Mouse (Mus musculus) heart, embryonic 15.5 days (tissue): ENCODE data around the gene Olfr324. TPM values are rescaled to one million over a fixed set of nuclear protein-coding genes. Genes with fewer than 3 reads are reported as not detected.

Experiments used
- ATAC-seq: fragments of 200-750 bp; cut with Nextera tagmentation; replicated peaks from 2 replicates; pipeline ENCODE4 v1.8.0; 2017; ENCODE audit warnings: low read depth, moderate TSS enrichment; ENCODE audit not compliant: insufficient number of reproducible peaks, insufficient read depth, low FRiP score
- H3K27ac ChIP-seq: fragments of 300-500 bp; sonication (generic); 2 replicates; pipeline ENCODE4 v1.5.1; 2015; ENCODE audit warnings: mild to moderate bottlenecking, inconsistent platforms
- H3K27me3 ChIP-seq: fragments of 300-500 bp; sonication (generic); 2 replicates; pipeline ENCODE4 v1.6.1; 2015; ENCODE audit warnings: inconsistent platforms
- H3K36me3 ChIP-seq: fragments of 300-500 bp; sonication (generic); 2 replicates; pipeline ENCODE4 v1.6.1; 2015; ENCODE audit warnings: mild to moderate bottlenecking, inconsistent platforms
- H3K4me1 ChIP-seq: fragments of 300-500 bp; sonication (generic); replicated peaks from 2 replicates; pipeline ENCODE4 v1.6.1; 2015; ENCODE audit warnings: inconsistent platforms
- H3K4me2 ChIP-seq: fragments of 300-500 bp; sonication (generic); 2 replicates; pipeline ENCODE4 v1.6.1; 2015; ENCODE audit warnings: inconsistent platforms, mild to moderate bottlenecking, moderate library complexity
- H3K4me3 ChIP-seq: fragments of 300-500 bp; sonication (generic); 2 replicates; pipeline ENCODE4 v1.5.1; 2015; ENCODE audit warnings: mild to moderate bottlenecking, inconsistent platforms
- H3K9ac ChIP-seq: fragments of 300-500 bp; sonication (generic); 2 replicates; pipeline ENCODE4 v1.6.1; 2015; ENCODE audit warnings: mild to moderate bottlenecking, inconsistent platforms
- H3K9me3 ChIP-seq: fragments of 300-500 bp; sonication (generic); replicated peaks from 2 replicates; pipeline ENCODE4 v1.6.1; 2016; ENCODE audit warnings: inconsistent platforms
- WGBS: fragments of 180-500 bp; shearing (Covaris S2); methylation state at CpG from one replicate; pipeline ENCODE4 v1.1.7; 2015; ENCODE audit warnings: mixed read lengths; 5-methylcytosine and 5-hydroxymethylcytosine counted together
- polyA plus RNA-seq: library from polyadenylated mRNA; unstranded; fragments of >200 nt; fragmentation: Nextera tagmentation; extraction: Ambion mirVana; gene quantifications from 2 replicates; pipeline ENCODE4 v1.2.1, GENCODE M21; 2015

The Olfr324 gene
- polyA plus RNA-seq, result not detected in 2 replicates

GRCm38 (mm10) chr11:58594814-58595213 lies at the start of gene Olfr324:
Gene Olfr324, plus strand, starts transcription at chr11:58595114.
- Histone ChIP-seq H3K27ac (no peak within 1 kb of the TSS), H3K36me3 (no peaks in the 10 kb centered on the region), H3K4me1 (no peaks in the 10 kb centered on the region), H3K4me3 (no peak within 1 kb of the TSS), H3K9ac (no peak within 1 kb of the TSS), H3K9me3 (no peaks in the 10 kb centered on the region), H3K4me2 (no peak within 1 kb of the TSS), H3K27me3 (peaks cover 3% of the 10 kb centered on the region; the same call in 1 of the 2 replicates)
- no peak for ATAC-seq
- WGBS, result 74% methylated on average over 6 of the region's 6 CpGs

GRCm38 (mm10) chr11:58546322-58546721 lies 48.6 kb upstream of the Olfr324 start, which contains the start of gene Olfr329-ps:
Gene Olfr329-ps, minus strand, starts transcription at chr11:58546422.
- no peaks in the 10 kb centered on the region for H3K4me1 ChIP-seq
- 71% methylated on average over 5 of the region's 5 CpGs for WGBS
- H3K4me2 ChIP-seq, result no peak within 1 kb of the TSS
- no peaks in the 10 kb centered on the region for H3K27me3 ChIP-seq
- no peak for ATAC-seq
- no peak within 1 kb of the TSS for H3K27ac ChIP-seq
- no peaks in the 10 kb centered on the region for H3K36me3 ChIP-seq
- no peak within 1 kb of the TSS for H3K9ac ChIP-seq
- H3K9me3 ChIP-seq, result no peaks in the 10 kb centered on the region
- H3K4me3 ChIP-seq, result no peak within 1 kb of the TSS

- no peaks in the 10 kb centered on the region for H3K36me3 ChIP-seq
- no peak for ATAC-seq
- H3K9ac ChIP-seq, result no peak within 1 kb of the TSS
- 72% methylated on average over 1 of the region's 1 CpGs for WGBS
- H3K4me2 ChIP-seq, result no peak within 1 kb of the TSS
- no peaks in the 10 kb centered on the region for H3K4me1 ChIP-seq
- no peak within 1 kb of the TSS for H3K27ac ChIP-seq
- no peaks in the 10 kb centered on the region for H3K9me3 ChIP-seq
- no peak within 1 kb of the TSS for H3K4me3 ChIP-seq
- no peaks in the 10 kb centered on the region for H3K27me3 ChIP-seq
Observed at GRCm38 (mm10) chr11:58555536-58555935, 39.4 kb upstream of the Olfr324 start, which contains the start of gene Olfr328. Gene Olfr328, minus strand, starts transcription at chr11:58555636.

GRCm38 (mm10) chr11:58570405-58570804 lies 24.5 kb upstream of the Olfr324 start, which contains the start of gene Olfr224:
Gene Olfr224, minus strand, starts transcription at chr11:58570553.
- H3K36me3 ChIP-seq, result no peaks in the 10 kb centered on the region
- H3K4me3 ChIP-seq, result no peak within 1 kb of the TSS
- no peaks in the 10 kb centered on the region for H3K27me3 ChIP-seq
- H3K9me3 ChIP-seq, result no peaks in the 10 kb centered on the region
- no peak for ATAC-seq
- 51% methylated on average over 5 of the region's 5 CpGs for WGBS
- no peak within 1 kb of the TSS for H3K27ac ChIP-seq
- H3K4me2 ChIP-seq, result no peak within 1 kb of the TSS
- H3K4me1 ChIP-seq, result no peaks in the 10 kb centered on the region
- no peak within 1 kb of the TSS for H3K9ac ChIP-seq

DNA sequence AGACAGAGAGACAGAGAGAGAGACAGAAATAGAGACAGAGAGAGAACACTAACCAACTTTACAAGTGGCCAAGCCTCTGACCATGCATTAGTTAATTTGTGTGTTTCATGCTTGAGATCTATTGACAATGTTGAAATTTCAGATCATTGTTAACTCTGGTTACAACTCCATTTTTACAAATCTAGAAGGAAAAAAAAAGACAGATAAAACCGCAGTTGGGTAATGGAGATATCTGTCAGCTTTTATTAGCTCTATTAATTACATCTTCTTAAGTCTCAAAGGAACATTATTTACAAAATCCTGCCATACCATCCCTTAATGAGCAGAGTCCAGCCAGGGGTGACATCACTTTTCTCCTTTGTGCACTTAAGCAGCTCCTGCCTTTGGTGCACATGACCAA lies 17.5 kb upstream of the Olfr324 start, which contains the start of gene Olfr325:
Gene Olfr325, plus strand, starts transcription at position 301 of the 400 bp plus-strand sequence.
- H3K27ac ChIP-seq, result no peak within 1 kb of the TSS
- ATAC-seq, result no peak
- WGBS, result 84% methylated on average over 1 of the region's 1 CpGs
- no peaks in the 10 kb centered on the region for H3K9me3 ChIP-seq
- no peak within 1 kb of the TSS for H3K4me2 ChIP-seq
- no peaks in the 10 kb centered on the region for H3K4me1 ChIP-seq
- H3K27me3 ChIP-seq, result no peaks in the 10 kb centered on the region
- no peaks in the 10 kb centered on the region for H3K36me3 ChIP-seq
- H3K9ac ChIP-seq, result no peak within 1 kb of the TSS
- no peak within 1 kb of the TSS for H3K4me3 ChIP-seq

- H3K27me3 ChIP-seq, result no peaks in the 10 kb centered on the region
- no peak for ATAC-seq
- H3K9me3 ChIP-seq, result no peaks in the 10 kb centered on the region
- no peak overlapping the region for H3K9ac ChIP-seq
- H3K4me1 ChIP-seq, result no peaks in the 10 kb centered on the region
- no peak overlapping the region for H3K27ac ChIP-seq
- 61% methylated on average over 8 of the region's 8 CpGs for WGBS
- H3K4me2 ChIP-seq, result no peak overlapping the region
- no peak overlapping the region for H3K4me3 ChIP-seq
- H3K36me3 ChIP-seq, result no peaks in the 10 kb centered on the region
Observed at GRCm38 (mm10) chr11:58578636-58579035, 16.3 kb upstream of the Olfr324 start.

DNA sequence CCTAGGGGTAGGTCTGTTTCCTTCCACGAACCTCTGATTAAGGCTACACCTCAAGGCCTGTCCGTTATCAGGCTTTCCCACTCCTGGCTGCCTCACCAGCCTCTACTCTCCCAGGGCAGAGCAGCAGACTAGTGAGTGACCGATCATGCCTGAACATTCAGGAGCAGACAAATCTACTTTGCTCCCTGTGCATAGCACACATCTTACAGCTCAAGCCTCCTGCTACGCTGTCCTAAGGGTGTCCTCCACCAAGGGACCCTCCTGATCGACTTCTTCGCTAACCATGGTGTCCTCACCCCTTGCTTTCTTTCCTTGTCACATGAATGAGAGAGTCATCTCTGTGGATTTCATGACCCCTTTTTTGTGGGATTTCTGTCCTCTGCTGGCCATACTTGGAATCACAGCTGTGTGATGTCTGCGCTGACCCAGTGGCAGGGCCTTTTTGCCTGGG lies 7.0 kb upstream of the Olfr324 start:
- Histone ChIP-seq H3K36me3 (no peaks in the 10 kb centered on the region), H3K4me3 (no peak overlapping the region), H3K9ac (no peak overlapping the region), H3K4me2 (no peak overlapping the region), H3K9me3 (no peaks in the 10 kb centered on the region), H3K27ac (no peak overlapping the region), H3K27me3 (no peaks in the 10 kb centered on the region), H3K4me1 (no peaks in the 10 kb centered on the region)
- 61% methylated on average over 7 of the region's 7 CpGs for WGBS
- ATAC-seq, result no peak

DNA sequence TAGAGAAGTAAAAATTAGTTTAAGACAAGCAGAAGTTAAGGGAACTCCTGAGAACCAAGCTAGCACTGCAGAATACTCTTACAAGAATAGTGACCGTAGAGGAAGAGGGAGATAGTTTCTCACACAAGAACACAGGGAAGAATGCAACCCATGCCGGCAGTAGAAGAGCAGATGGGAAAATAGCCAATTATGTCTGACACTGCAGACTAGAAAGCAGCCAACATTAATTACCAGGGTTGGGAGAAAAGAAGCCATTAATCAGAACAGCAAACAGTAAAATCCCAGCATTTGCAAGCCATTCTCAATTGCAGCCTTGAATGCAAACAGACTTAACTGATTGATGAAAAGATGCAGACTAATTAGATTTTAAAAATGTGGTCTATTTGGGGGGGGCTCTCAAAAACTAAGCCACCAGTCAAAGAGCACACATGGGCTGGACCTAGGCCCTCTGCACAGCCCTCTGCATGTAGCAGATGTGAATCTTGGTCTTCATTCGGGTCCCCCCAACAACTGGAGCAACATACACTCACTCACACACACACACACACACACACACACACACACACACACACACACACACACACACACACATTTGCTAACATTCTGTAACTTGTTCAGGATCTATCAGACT lies 6.2 kb upstream of the Olfr324 start:
- Histone ChIP-seq H3K4me2 (no peak overlapping the region), H3K9ac (no peak overlapping the region), H3K36me3 (no peaks in the 10 kb centered on the region), H3K4me1 (no peaks in the 10 kb centered on the region), H3K27me3 (no peaks in the 10 kb centered on the region), H3K4me3 (no peak overlapping the region), H3K9me3 (no peaks in the 10 kb centered on the region), H3K27ac (no peak overlapping the region)
- no peak for ATAC-seq
- 62% methylated on average over 3 of the region's 3 CpGs for WGBS

GRCm38 (mm10) chr11:58597837-58598236 lies 2.9 kb downstream of the Olfr324 start:
- Histone ChIP-seq H3K9me3 (no peaks in the 10 kb centered on the region), H3K9ac (no peak overlapping the region), H3K36me3 (no peaks in the 10 kb centered on the region), H3K4me3 (no peak overlapping the region), H3K27ac (no peak overlapping the region), H3K27me3 (peaks cover 3% of the 10 kb centered on the region; the same call in 1 of the 2 replicates), H3K4me1 (no peaks in the 10 kb centered on the region), H3K4me2 (no peak overlapping the region)
- WGBS, result 81% methylated on average over 13 of the region's 13 CpGs
- no peak for ATAC-seq

GRCm38 (mm10) chr11:58602062-58602461 lies 7.1 kb downstream of the Olfr324 start:
- Histone ChIP-seq H3K36me3 (no peaks in the 10 kb centered on the region), H3K27ac (no peak overlapping the region), H3K4me2 (no peak overlapping the region), H3K4me1 (no peaks in the 10 kb centered on the region), H3K9me3 (no peaks in the 10 kb centered on the region), H3K4me3 (no peak overlapping the region), H3K27me3 (no peaks in the 10 kb centered on the region), H3K9ac (no peak overlapping the region)
- ATAC-seq, result no peak

- Histone ChIP-seq H3K9me3 (no peaks in the 10 kb centered on the region), H3K4me1 (no peaks in the 10 kb centered on the region), H3K27ac (no peak overlapping the region), H3K9ac (no peak overlapping the region), H3K27me3 (no peaks in the 10 kb centered on the region), H3K36me3 (no peaks in the 10 kb centered on the region), H3K4me3 (no peak overlapping the region), H3K4me2 (no peak overlapping the region)
- WGBS, result 72% methylated on average over 6 of the region's 6 CpGs
- no peak for ATAC-seq
Observed at GRCm38 (mm10) chr11:58602800-58603560, 8.1 kb downstream of the Olfr324 start.
